Mouse (Mus musculus) stomach, postnatal 0 days (tissue): ENCODE results near the gene Rom1.

ENCODE experiments used
- CTCF ChIP-seq: IDR thresholded peaks from 2 replicates; pipeline ENCODE4 v1.5.1; 2016; ENCODE audit warnings: antibody characterized with exemption, low read depth, mild to moderate bottlenecking, moderate library complexity
- EP300 ChIP-seq: optimal IDR thresholded peaks from 2 replicates; pipeline ENCODE3; 2016; ENCODE audit warnings: antibody characterized with exemption

DNA sequence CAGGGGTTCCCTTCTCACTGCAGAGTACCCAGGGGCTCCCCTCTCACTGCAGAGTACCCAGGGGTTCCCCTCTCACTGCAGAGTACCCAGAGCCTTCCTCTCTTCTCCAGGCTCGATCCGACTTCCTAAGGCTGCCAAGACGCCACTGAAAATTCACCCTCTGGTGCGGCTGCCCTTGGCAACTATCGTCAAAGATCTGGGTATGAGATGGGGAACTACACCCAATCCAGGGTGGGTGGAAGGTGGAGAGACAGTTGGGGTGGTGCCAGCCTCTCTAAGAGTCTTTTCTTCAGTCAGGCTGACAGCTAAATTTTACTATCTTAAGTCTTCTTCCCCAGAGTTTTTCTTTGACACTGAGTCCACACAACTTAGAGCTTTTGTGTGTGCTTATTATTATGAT is 21.0 kb upstream of the Rom1 start:
- TF ChIP-seq CTCF (no peak), EP300 (no peak)
